Comparison of ENCODE assay signal across 15 mouse cellular contexts in the genomic region with DNA sequence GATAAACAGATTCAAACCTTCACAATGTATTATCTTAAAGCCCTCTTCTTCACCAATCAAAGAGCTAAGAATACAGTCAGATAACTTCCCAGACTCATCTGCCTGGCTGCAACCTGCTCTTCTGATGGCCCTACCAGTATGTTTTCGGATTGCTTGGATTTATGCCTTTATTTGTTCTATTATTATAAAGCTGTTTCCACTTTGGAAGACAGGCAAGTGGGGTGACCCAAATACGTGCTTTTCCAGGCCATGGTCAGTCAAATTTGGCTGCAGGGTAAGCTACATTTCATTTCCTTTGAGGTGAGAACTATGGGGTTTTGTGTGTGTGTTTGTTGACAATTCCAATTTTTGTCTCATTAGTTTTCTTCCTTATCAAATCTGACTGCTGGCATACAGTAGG. TPM values are rescaled to one million over a fixed set of nuclear protein-coding genes. Genes with fewer than 3 reads are reported as not detected.
"Had no signal": no experiment of that assay in that cellular context is flagged by ENCODE, and none has a peak within 500 bp of the region (broad histone marks: within the 10 kb centered on the region; RNA-seq: fewer than 3 reads in every experiment).

No protein-coding gene starts in this region.

- H3K4me2 ChIP-seq: liver, embryonic 13.5 days; midbrain, embryonic 11.5 days had no signal

- H3K4me1 ChIP-seq: liver, embryonic 13.5 days had no signal

- H3K4me3 ChIP-seq: layer of hippocampus, adult 2 months; liver, embryonic 13.5 days had no signal

- H3K36me3 ChIP-seq: liver, embryonic 13.5 days had no signal

- H3K9me3 ChIP-seq: liver, embryonic 13.5 days had no signal

- H3K9ac ChIP-seq: liver, embryonic 13.5 days had no signal

- H3K27ac ChIP-seq: kidney, postnatal 0 days; layer of hippocampus, adult 2 months; liver, embryonic 13.5 days had no signal

- H3K27me3 ChIP-seq: liver, embryonic 13.5 days had no signal

- DNase-seq: kidney, postnatal 25 days; layer of hippocampus, adult 9-11 months; liver, embryonic 13.5 days; lung, adult 2 months; lung, postnatal 14 days; lung, postnatal 4 days; midbrain, embryonic 14.5 days; thymus, adult 18-20 months had no signal

RNA-seq across cellular contexts. Expression of gene Sptssb, which starts 43.2 kb away (rescaled TPM):
- total RNA-seq: megakaryocyte progenitor cell, adult 5-6 weeks; megakaryocyte-erythroid progenitor cell, adult 5-6 weeks had no signal
- polyA plus RNA-seq: spleen, adult 2 months; testis, adult 2 months had no signal
